Mouse (Mus musculus): ENCODE measurements at regions not wholly inside any gene's neighbourhood (a gene's known extent, or its start where the extent isn't known, plus 50 kb on each side); places are given as distances from the start of the nearest gene placed in this dataset.
"Not testable (repeated sequence)": the region's sequence is repeated elsewhere in the genome, so short reads cannot be mapped to it uniquely, and the experiment has no call there.

DNA sequence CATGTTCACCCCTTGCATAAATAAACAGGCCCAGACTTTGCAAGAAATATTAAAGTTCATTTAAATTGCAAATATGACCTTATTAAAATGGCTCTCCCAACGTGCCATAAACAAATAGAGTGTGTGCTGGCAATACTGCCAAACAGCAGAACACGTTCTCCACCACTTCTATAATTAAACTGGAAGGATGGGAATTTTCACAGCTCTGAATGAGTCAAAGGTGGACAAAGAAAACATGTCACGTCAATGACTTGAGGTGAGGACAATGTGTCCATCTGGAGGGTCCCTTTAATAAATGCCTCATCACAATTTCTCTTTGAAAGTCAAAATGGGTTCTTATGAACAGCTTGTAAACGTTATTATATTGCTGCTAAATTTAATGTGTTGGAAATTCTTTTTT is 114.8 kb downstream of the Galc start:
- intact Hi-C loops (cut with DNase I), result no loop called here

DNA sequence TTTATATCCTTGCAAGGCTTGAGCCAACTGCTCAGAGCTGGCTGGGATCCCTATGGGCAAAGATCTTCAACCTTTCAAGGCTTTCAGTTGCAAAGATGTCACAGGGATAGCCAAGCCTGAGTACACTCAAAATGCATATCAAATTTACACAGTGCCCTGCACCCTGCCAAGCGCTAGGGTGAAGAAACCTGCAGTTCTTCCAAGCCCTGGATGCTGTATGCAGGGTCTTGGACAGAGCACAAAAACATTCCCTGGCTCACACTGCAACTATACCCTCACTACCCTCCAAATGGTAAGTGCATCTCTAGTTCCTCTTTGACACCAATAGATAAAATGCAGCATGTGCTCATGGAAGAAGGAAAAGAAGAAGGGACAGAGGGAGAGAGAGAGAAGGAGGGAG is 116.1 kb downstream of the Galc start:
- intact Hi-C loops (cut with DNase I), result no loop called here
- no peak for DNase-seq

More for the DNA sequence above, 114.8 kb downstream of the Galc start:
- no peak for DNase-seq

DNA sequence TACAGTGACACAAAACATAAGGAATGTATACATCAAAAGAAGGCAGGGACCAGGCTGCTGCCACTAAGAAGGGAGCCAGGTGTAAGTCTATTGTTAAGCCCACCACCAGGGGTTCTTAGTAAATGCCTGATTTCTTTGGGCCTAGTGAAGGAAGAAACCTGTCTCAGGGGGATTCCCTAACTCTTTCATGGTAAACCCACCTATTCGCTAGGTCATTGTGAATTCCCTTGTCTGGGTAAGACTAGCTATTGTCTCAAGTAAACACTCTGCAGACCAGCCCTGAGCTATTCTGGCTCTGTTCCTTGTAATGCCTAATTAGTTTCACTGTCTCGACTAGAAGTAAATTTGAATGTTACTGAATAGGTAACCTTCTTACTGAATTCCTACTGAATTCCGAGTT is 119.4 kb downstream of the Galc start:
- intact Hi-C loops (cut with DNase I); DNase-seq: not testable (repeated sequence)

DNA sequence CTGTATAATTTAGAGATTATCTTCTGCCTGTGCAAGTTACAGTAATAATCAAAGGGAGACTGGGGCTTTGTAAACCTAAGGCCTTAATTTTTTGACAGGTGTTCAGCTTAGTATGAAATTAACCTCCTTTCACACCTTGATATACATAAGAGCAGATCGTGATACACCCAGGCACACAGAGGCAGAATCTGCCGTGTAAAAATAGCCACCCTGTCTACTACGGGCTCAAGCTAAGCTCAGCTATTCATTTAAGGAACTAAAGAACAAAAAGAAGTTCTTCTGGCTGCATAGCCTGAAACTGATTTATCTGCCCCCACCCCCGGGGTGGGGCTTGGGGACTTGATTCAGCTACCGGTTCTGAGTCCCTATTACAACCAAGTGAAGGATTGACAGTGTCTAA is 128.0 kb downstream of the Galc start:
- DNase-seq, result no peak
- intact Hi-C loops (cut with DNase I), result no loop called here

DNA sequence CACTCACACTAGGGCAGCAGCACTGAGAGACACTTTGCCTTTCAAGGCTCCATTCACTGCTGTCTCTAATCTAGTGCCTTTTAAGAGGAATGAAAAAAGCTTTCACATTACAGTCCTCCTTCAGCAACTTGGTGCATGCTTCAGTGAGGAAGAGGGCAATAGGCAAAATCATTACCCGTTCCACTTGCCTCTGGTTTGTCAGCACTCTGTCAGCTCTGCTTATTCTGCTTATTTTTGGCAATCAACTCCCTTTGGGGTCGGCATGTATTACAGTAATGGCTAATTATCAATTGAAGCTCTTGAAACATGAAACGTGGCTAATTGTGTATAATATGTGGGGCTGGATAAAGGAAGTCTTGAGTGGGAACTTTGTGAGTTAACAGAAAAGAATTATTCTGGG is 135.7 kb downstream of the Galc start:
- intact Hi-C loops (cut with DNase I), result no loop called here
- DNase-seq, result no peak

DNA sequence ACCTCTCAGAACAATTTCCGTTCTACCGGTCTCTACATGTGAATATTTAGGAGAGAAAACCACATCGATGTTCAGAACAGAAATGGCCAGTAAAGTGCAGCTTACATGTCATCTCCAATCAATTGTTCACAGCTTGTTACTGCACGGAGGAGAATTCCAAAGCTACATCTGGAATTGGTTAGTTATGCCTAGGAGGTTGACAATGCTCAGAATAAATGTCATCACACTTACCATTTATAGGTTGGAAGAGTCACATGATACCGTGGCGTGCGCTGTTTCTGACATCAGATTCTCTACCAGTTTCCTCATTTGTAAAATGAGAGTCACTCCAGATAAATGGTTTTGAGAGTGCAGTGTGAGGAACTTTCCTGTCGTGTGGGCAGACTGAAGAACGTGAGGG is 151.2 kb downstream of the Galc start:
- DNase-seq, result no peak
- intact Hi-C loops (cut with DNase I), result no loop called here

DNA sequence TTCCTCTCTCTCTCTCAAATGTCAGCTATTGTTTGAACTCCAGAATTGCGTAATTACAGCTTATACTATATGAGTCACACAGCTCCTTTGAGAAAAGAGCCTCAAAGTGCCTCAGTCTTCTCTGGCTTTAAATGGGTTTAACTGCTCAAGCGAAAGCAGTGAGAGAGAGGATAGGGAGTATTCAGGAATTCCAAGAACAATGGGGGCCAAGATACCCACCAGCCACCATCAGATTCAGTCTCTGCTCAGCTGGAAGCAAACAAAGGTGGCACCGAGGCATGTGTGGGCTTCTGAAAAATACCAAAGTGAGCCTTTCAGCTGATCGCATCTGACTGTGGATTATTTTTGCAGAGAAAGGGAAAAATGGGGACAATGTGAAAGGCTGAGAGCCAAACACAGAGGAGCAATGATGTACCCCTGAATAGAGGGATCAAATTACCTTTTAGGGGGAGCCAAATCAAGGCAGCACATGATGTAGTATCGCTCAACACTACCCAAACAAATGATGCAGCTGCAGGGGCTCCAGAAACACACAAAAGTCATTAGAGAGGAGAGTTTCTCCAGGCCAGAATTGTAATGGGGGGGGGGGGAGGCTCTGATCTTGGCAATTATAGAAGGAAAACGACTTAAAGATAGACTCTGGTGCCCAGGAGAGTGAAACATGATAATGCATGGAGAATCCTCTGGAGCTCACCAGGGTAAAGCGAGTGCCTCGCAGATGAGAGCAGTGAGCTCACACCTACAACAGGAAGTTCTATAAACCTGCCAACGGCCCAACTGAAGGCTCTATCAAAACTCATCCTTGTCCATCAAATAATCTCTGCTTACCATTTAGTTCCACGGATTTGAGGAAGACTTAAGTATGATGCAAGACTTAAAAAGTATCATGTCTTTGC is 152.2 kb downstream of the Galc start:
- no peak for DNase-seq
- intact Hi-C loops (cut with DNase I), result no loop called here

DNA sequence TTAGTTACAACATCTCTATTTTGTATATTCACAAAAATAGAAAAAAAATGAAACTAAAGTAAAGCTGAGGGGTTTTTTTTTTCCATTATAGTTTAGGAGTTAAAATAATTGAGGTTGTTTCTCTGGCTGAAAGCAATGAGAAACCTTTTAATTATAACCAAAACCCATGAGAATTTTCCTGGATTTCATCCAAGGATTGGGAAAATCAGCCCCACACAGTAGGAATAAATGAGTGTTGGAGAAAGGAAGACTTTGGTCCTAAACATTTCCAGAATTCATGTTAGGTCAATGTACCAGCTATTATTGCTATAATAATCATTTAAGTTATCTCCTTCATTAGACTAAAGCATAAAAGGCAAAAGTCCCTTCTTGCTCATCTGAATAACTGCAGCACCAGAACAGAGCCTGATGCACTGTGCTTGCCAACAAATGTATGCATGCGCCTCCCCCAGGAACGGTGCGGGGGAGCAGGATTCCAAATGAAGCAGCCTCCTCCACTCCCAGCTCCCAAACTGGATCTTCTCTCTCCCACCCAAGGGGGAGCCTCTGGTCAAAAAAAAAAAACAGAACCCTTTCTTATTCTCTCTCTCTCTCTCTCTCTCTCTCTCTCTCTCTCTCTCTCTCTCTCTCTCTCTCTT is 153.0 kb downstream of the Galc start:
- intact Hi-C loops (cut with DNase I), result no loop called here

DNA sequence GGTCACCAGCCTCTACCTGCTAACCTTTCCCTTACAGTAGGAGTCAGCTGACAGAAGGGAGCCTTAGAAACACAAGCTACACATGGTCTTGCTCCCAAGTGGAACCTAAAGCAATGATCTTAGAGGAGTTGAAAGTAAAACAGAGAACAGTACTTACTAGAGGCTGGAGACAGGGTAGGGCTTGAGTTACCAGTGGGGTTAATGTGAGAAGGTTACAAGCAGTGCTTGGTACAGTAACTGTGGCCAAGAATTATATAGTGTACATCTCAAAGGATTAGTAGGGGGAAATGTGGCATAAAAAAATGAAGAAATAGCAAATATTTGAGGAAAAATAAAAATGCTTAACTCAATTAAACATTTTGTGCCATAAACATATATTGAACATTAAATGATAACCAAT is 153.5 kb downstream of the Galc start:
- DNase-seq, result no peak
- intact Hi-C loops (cut with DNase I), result no loop called here

More for the DNA sequence above, 153.0 kb downstream of the Galc start:
- no peak for DNase-seq

DNA sequence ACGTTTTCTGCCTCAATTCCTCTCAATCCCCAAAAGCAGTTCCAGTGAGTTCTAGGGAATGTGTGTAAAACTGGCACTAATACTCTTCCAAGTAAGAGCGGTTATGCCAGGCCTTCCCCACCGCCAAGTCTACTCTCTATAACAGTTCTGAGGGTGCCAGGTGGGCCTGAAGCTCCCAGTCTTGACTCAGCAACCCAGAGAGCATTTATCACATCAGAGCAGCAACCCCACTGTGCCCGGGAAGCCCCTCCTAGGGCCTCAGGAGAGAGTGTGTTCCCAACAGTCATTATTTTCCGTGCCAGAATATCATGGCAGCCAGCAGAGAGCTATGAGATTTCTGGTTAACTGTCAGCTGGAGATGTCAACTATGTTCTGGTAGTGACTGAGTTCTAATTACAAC is 169.1 kb downstream of the Galc start:
- intact Hi-C loops (cut with DNase I), result no loop called here

DNA sequence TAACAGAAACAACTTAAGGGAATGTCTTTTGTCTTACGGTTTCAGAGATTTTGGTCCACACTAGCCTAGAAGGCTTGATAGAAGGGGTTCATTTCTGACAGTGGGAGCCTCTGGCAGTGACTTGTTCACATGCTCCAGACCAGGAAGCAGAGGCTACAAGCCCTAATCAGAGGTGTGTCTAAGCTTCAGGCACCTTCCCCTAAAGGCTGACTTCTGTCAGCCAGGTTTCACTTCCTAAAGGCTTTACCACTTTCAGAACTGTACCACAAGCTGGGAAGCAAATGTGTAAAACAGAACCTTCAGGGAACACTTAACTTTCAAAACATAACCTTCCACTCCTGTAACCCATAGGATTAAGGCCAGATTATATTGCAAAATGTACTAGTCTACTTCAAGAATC is 180.9 kb downstream of the Galc start:
- intact Hi-C loops (cut with DNase I), result no loop called here
- DNase-seq, result no peak

More for the DNA sequence above, 169.1 kb downstream of the Galc start:
- no peak for DNase-seq

DNA sequence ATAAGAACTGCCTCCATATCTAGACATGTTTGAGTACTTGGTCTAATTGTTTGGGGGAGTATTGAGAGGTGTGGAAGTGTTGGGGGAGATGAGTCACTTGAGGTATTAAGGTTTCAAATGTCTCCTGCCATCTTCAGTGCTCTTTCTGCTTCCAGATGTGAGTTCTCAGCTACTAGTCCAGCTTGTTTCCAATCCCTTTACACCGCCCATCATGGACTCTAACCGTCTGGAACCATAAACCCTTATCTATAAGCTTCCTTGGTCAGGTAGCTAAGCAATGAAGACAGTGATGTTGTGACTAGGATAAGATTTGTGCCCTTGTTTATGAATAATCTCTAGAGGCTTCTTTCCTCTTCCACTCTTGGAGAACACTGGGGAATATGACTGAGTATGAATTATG is 183.7 kb downstream of the Galc start:
- intact Hi-C loops (cut with DNase I), result no loop called here
- no peak for DNase-seq

DNA sequence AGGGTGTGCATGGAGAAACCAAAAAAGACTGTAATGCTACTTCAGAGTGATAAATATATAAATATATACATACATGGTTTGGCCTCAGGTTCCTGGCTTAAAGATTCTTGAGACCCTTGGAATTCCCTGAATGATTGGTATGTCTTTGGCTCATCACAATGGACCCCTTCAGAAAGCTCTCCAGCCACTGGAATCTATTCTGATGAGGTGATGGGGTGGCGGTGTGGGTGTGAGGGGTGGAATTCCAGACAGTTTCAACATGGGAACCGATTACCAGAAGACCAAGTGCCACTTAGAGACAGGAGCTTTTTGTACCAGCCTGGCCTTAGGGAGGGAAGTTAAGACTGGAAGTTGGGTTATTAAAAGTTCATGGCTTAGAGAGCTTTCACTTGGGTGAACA is 190.1 kb downstream of the Galc start:
- no peak for DNase-seq
- intact Hi-C loops (cut with DNase I), result no loop called here

DNA sequence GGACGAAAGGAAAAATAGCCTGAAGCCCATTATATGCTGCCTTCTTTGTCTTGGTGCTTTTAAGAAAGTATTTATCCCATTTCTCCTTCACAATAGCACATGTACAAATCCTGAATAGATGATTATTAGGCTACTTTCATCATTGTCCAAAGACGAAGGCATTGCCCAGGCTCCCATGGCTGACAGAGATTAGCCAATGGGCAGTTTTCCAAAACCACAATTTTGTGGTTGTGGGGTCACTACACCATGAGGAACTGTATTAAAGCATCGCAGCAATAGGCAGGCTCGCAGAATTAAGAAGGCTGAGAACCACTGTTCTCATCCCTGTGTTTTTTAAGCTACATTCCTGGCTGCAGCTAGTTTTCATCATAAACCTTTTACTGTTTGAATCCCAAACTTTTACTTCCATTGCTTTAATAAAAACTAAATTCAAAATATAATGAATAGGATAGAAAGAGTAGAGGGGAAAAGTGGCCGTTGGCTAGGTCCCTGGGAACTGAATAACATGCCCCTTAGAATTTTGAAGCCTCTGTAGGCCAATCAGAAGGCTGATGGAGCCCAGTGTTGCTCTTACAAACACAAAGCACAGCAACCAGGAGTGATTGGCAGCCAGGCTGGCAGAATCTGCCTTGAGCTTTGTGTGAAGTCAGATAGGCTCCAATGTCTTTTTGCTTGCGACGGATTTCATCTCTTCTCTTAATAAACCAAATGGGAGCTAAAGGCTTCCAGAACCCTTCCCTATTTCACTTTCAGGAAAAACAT is 199.7 kb downstream of the Galc start:
- DNase-seq, result no peak
- intact Hi-C loops (cut with DNase I), result no loop called here

DNA sequence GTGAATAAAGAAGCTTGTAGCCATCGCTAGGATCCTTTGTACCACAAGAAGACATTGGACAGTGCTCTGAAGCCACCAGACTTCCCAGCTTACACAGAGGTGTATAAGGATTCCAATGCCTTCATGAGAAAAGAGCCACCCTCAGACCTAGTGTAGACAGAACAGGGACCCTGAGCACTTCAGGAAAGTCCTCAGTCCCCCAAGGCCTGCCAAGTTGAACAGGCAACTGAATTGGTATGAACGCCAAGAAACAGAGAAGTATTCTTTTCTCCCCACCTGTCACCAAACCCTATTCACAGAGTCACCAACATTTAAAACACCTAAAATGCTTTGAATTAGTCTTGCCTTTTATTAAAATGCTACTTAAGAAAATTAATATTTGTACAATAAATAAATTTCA is 200.3 kb downstream of the Galc start:
- DNase-seq, result no peak
- intact Hi-C loops (cut with DNase I), result no loop called here

DNA sequence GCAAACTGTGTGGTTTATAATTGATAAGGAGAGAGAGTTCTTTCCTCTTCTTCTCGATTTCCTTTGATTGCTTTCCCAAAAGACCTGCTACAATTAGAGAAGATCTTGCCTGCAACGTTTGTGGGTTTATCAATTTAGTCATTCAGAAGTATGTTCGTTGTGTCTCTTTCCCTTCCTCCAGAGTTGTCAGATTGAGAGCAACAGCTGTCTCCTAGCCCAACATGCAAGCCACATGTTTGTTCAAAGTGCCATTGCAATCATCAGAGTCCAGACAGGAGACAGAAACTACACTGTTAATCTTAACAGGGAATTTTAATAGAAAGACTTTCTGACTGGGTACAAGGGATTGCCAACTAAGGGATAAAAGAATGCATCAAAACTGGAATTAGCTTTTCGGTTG is 208.3 kb downstream of the Galc start:
- DNase-seq, result no peak
- intact Hi-C loops (cut with DNase I), result no loop called here

DNA sequence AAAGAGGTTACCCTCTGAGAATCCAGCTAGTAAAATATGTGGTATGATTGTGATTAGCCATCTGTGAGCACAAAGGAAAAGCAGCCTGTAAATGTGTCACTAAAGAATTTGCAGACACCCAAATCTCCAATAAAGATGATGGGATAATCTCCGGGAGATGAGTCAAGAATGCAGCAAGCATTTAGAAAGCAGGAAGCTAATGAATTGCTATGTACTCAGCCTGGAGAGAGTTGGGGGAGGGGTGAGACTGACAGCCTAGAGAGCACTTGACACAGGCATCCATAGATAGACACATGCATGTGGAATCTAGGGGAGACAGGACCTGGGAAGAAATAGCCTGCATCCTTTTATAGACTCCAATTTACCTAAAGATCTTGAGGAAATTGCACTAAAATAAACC is 208.8 kb downstream of the Galc start:
- no peak for DNase-seq
- intact Hi-C loops (cut with DNase I), result no loop called here

DNA sequence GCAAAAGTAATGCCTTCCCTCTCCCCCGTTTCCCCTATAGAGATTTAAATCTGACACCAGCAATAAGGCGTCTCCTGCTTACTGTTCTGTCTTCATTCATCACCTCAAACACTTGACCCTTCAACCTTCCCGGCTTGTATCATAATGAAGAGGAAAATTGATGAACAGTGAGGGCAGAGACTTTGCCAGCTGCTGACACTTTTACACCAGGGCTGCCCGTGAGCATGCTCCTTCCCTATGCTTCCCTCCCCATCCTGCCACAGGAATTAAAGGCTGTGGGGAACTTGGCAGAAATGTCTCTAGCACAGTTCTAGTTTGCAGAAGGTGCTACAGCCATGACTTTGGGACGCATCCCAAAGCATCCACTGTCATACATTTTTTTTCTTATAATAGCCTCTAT is 209.2 kb downstream of the Galc start:
- intact Hi-C loops (cut with DNase I), result no loop called here

DNA sequence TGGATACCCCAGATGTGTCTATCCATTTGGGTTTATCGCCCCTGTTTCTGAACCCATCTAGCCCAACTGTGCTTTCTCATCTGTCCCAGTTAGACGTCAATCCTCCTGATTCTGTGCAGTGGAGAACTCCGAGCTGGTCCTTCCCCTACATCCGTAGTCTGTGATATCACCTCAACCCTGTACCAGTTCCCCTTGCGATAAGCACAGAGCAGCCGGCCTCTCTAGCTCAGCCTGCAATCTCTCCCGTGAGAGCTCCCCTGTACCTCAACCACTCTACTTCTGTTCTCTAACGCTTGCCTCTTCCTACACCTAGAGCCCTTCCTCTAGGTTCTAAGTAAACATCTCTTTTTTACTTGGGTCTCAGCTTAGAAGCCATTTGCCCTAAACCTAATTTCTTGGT is 211.5 kb downstream of the Galc start:
- no peak for DNase-seq
- intact Hi-C loops (cut with DNase I), result no loop called here

More for the DNA sequence above, 209.2 kb downstream of the Galc start:
- DNase-seq, result no peak

DNA sequence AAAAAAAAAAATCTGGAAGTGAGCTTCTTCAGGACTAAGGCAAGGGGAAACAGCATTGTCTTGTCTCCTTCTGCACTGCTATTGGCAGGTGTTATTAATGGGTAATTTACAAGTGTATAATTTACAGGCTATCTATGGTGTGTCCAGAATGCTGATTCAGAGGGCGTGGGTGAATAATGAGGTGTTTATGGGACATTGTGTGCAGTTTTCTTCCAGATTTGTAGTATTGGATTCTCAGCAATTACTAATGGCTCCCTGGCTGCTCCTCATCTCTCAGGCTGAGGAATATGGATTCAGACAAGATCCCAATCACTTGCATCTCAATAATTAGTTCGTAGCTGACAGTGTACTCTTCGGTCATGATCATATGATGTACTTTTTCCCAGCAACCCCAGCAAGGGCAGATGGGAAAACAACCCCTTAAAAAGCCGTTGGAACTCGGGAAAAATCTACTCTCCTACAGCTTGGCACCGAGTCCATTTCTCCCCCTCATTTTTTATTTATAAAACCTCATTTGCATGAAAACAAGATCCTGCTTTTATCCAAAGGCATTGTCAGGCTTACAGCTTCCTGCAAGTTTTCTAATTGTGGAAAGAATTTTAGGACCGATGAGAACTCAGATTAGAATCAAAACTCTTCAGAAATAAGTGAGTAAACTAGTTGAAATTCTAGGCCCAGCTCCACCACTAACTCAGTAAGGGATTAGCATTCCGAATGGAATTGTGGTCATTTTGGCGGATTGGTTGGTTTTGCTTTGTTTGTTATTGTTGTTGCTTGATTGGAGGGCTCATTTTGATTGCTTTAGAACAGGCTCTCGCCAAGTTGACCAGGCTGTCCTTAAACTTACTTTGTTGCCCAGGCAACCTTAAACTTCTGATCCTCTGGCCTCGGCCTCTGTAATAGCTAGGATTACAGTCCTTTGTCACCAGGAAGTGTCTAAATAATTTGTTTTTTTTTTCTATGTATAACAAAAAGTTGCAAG is 212.5 kb downstream of the Galc start:
- no peak for DNase-seq
- intact Hi-C loops (cut with DNase I), result no loop called here

Measured in heart, postnatal 36 days (tissue).